Mouse (Mus musculus) limb, embryonic 12.5 days (tissue): ENCODE results near the gene Phf1. TPM values are rescaled to one million over a fixed set of nuclear protein-coding genes. Genes with fewer than 3 reads are reported as not detected.
A peak's percentile ranks its signal among the peaks of the same experiment; 100 is the strongest.
"Not testable (repeated sequence)": the region's sequence is repeated elsewhere in the genome, so short reads cannot be mapped to it uniquely, and the experiment has no call there.

ENCODE experiments used
- ATAC-seq: fragments of 200-750 bp; cut with Nextera tagmentation; 2 replicates; pipeline ENCODE4 v1.8.0; 2017; ENCODE audit warnings: low read depth, moderate TSS enrichment; ENCODE audit not compliant: insufficient number of reproducible peaks, insufficient read depth, low FRiP score, low TSS enrichment
- H3K27ac ChIP-seq: fragments of 300-500 bp; sonication (generic); 2 replicates; pipeline ENCODE4 v1.5.1; 2016; ENCODE audit warnings: mild to moderate bottlenecking, moderate library complexity
- H3K27me3 ChIP-seq: fragments of 300-500 bp; sonication (generic); 2 replicates; pipeline ENCODE4 v1.6.1; 2016; ENCODE audit warnings: mild to moderate bottlenecking, moderate library complexity
- H3K36me3 ChIP-seq: fragments of 300-500 bp; sonication (generic); 2 replicates; pipeline ENCODE4 v1.6.1; 2016; ENCODE audit warnings: mild to moderate bottlenecking, moderate library complexity
- H3K4me1 ChIP-seq: fragments of 300-500 bp; sonication (generic); replicated peaks from 2 replicates; pipeline ENCODE4 v1.6.1; 2016
- H3K4me2 ChIP-seq: fragments of 300-500 bp; sonication (generic); 2 replicates; pipeline ENCODE4 v1.6.1; 2016; ENCODE audit warnings: mild to moderate bottlenecking, moderate library complexity
- H3K4me3 ChIP-seq: fragments of 300-500 bp; sonication (generic); replicated peaks from 2 replicates; pipeline ENCODE4 v1.5.1; 2016; ENCODE audit warnings: mild to moderate bottlenecking
- H3K9ac ChIP-seq: fragments of 300-500 bp; sonication (generic); replicated peaks from 2 replicates; pipeline ENCODE4 v1.6.1; 2016; ENCODE audit warnings: mild to moderate bottlenecking, moderate library complexity
- H3K9me3 ChIP-seq: fragments of 300-500 bp; sonication (generic); 2 replicates; pipeline ENCODE4 v1.6.1; 2016; ENCODE audit warnings: mild to moderate bottlenecking, moderate library complexity
- WGBS: fragments of 180-500 bp; shearing (Covaris S2); methylation state at CpG from one replicate; pipeline ENCODE4 v1.1.7; 2016; 5-methylcytosine and 5-hydroxymethylcytosine counted together
- polyA plus RNA-seq: library from polyadenylated mRNA; unstranded; fragments of >200 nt; fragmentation: Nextera tagmentation; extraction: Ambion mirVana; gene quantifications from 2 replicates; pipeline ENCODE4 v1.2.1, GENCODE M21; 2016

The Phf1 gene
- polyA plus RNA-seq, 1 experiment from 2014 or later = 10.7 TPM

DNA sequence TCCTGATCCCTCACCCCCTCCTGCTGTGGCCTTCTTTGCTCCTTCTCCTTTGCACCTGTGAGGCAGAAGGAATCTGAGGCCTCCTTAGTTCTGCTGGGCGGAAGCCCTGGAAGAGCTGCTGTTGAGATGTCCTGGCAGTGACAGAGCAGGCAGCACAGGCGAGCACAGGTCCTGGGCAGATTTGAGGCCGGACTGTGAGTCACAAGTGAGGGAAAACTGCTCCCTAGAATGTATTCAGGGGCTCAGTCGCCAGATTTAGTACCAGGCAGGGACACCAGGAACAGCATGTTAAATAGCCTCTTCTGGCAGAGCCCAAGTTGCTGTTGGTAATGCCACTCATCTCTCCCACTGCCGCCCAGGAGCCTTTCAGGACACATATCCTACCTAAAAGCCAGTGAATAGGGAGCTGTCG lies 35.4 kb downstream of the Phf1 start:
- Histone ChIP-seq H3K9ac (no peak overlapping the region), H3K36me3 (peaks cover 64% of the 10 kb centered on the region), H3K27me3 (no peaks in the 10 kb centered on the region), H3K4me2 (no peak overlapping the region), H3K4me1 (peaks cover 12% of the 10 kb centered on the region), H3K9me3 (no peaks in the 10 kb centered on the region), H3K4me3 (no peak overlapping the region), H3K27ac (no peak overlapping the region)
- no peak for ATAC-seq
- 82% methylated on average over 6 of the region's 6 CpGs for WGBS

DNA sequence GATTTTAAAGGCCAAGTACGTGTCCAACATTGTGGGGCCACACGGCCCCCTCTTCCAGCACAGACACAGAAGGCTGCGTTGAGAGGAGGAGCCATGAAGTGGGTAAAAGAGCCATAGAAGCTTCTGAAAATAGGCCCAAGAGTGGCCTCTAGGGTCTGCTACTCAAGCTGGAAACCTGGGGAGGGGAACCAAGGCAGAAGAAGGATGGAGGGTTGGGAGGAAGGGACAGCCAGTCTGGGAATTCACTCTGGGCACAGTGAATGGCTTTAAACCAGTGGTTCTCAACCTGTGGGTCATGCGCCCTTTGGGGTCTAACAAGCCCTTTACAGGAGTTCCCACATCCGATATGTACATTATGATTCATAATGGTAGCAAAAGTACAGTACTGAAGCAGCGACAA lies 36.4 kb downstream of the Phf1 start:
- Histone ChIP-seq H3K4me2 (no peak overlapping the region), H3K9ac (no peak overlapping the region), H3K27me3 (no peaks in the 10 kb centered on the region), H3K4me3 (no peak overlapping the region), H3K9me3 (no peaks in the 10 kb centered on the region), H3K36me3 (peaks cover 57% of the 10 kb centered on the region), H3K27ac (0 out of 2 replicates have a peak overlapping the region, but pooled peaks have one; percentile 18), H3K4me1 (peaks cover 19% of the 10 kb centered on the region)
- WGBS = 85% methylated on average over 6 of the region's 6 CpGs
- ATAC-seq = no peak

- Histone ChIP-seq H3K4me1 (peaks cover 26% of the 10 kb centered on the region), H3K27ac (no peak overlapping the region), H3K9ac (no peak overlapping the region), H3K36me3 (peaks cover 57% of the 10 kb centered on the region), H3K4me3 (no peak overlapping the region), H3K9me3 (no peaks in the 10 kb centered on the region), H3K4me2 (no peak overlapping the region; the same call in 1 of the 2 replicates), H3K27me3 (no peaks in the 10 kb centered on the region)
- ATAC-seq = no peak
- 55% methylated on average over 12 of the region's 12 CpGs for WGBS
Measured at GRCm38 (mm10) chr17:26970221-26970620, 37.4 kb downstream of the Phf1 start.

DNA sequence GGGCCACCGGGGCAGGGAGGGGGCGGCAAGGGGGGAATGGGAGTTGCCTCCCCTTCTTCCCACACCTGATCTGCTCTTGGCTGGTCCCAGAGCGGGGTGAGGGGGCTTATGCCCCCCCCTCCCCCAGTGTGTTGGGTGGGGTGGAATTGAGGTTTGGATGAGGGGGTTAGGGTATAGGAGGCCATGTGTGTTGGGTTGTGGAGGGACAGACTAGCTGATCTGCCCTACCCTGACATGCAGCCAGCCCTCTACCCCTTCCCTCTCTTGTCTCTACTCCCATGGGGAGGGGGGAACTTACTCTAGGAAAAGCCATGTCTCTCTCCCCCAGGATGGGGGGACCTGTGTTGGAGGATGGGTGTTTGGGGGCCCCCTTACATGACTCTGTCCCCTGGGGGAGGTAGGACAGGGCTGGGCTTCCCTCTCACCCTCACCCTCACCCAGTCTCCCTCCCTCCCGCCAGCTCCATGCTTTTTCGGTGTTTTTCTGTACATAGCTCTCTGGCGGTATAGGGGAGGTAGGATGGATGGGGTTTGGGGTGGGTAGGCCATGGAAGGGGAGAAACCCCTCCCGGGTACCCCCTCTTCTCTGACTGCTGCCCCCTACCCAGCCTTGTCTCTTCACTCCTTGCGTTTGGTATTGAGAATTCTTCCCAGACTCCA lies 38.5 kb downstream of the Phf1 start:
- no peaks in the 10 kb centered on the region for H3K9me3 ChIP-seq
- H3K4me2 ChIP-seq = peak overlapping the region; percentile 74
- peak overlapping the region; percentile 82 for H3K4me3 ChIP-seq
- 68% methylated on average over 8 of the region's 8 CpGs for WGBS
- no peak for ATAC-seq
- H3K9ac ChIP-seq = peak overlapping the region; percentile 47; the same call in 1 of the 2 replicates
- H3K36me3 ChIP-seq = peaks cover 57% of the 10 kb centered on the region
- H3K27me3 ChIP-seq = no peaks in the 10 kb centered on the region
- H3K27ac ChIP-seq = peak overlapping the region; percentile 17; the same call in 1 of the 2 replicates
- peaks cover 32% of the 10 kb centered on the region for H3K4me1 ChIP-seq

- Histone ChIP-seq H3K27me3 (no peaks in the 10 kb centered on the region), H3K27ac (peak overlapping the region; percentile 89), H3K4me3 (peak overlapping the region; percentile 82), H3K9me3 (no peaks in the 10 kb centered on the region), H3K4me2 (peak overlapping the region; percentile 74), H3K36me3 (peaks cover 57% of the 10 kb centered on the region), H3K4me1 (peaks cover 32% of the 10 kb centered on the region), H3K9ac (peak overlapping the region; percentile 65)
- no peak for ATAC-seq
- 1% methylated on average over 3 of the region's 3 CpGs for WGBS
Measured at GRCm38 (mm10) chr17:26972107-26972506, 39.3 kb downstream of the Phf1 start.

- ATAC-seq = peak; percentile 98
- peak within 1 kb of the TSS; percentile 65 for H3K9ac ChIP-seq
- H3K4me1 ChIP-seq = peaks cover 32% of the 10 kb centered on the region
- peak within 1 kb of the TSS; percentile 89 for H3K27ac ChIP-seq
- peak within 1 kb of the TSS; percentile 74 for H3K4me2 ChIP-seq
- H3K4me3 ChIP-seq = peak within 1 kb of the TSS; percentile 82
- no peaks in the 10 kb centered on the region for H3K9me3 ChIP-seq
- H3K36me3 ChIP-seq = peaks cover 57% of the 10 kb centered on the region
- WGBS = under 1% methylated on average over 75 of the region's 75 CpGs
- no peaks in the 10 kb centered on the region for H3K27me3 ChIP-seq
Measured at GRCm38 (mm10) chr17:26972703-26973574, 40.1 kb downstream of the Phf1 start, which contains the start of gene Zbtb9. TSS of gene Zbtb9 (plus strand) at chr17:26973167.

GRCm38 (mm10) chr17:26974547-26974946 lies 41.7 kb downstream of the Phf1 start:
- Histone ChIP-seq H3K27me3 (no peaks in the 10 kb centered on the region), H3K9me3 (no peaks in the 10 kb centered on the region), H3K27ac (no peak overlapping the region), H3K4me2 (peak overlapping the region; percentile 74; the same call in 1 of the 2 replicates), H3K4me1 (peaks cover 32% of the 10 kb centered on the region), H3K9ac (no peak overlapping the region), H3K4me3 (0 out of 2 replicates have a peak overlapping the region, but pooled peaks have one; percentile 82), H3K36me3 (peaks cover 65% of the 10 kb centered on the region)
- no peak for ATAC-seq
- 93% methylated on average over 15 of the region's 15 CpGs for WGBS

GRCm38 (mm10) chr17:26975415-26975814 lies 42.6 kb downstream of the Phf1 start:
- no peak overlapping the region for H3K4me2 ChIP-seq
- H3K4me3 ChIP-seq = no peak overlapping the region
- no peaks in the 10 kb centered on the region for H3K27me3 ChIP-seq
- H3K36me3 ChIP-seq = peaks cover 70% of the 10 kb centered on the region
- no peak overlapping the region for H3K27ac ChIP-seq
- H3K9ac ChIP-seq = no peak overlapping the region
- peaks cover 32% of the 10 kb centered on the region for H3K4me1 ChIP-seq
- H3K9me3 ChIP-seq = no peaks in the 10 kb centered on the region
- no peak for ATAC-seq

GRCm38 (mm10) chr17:26977354-26977753 lies 44.5 kb downstream of the Phf1 start:
- not testable (repeated sequence) for H3K4me3 ChIP-seq, ATAC-seq, H3K27ac ChIP-seq, H3K27me3 ChIP-seq, H3K4me2 ChIP-seq, H3K9ac ChIP-seq, H3K9me3 ChIP-seq
- peaks cover 68% of the 10 kb centered on the region for H3K36me3 ChIP-seq
- peaks cover 19% of the 10 kb centered on the region for H3K4me1 ChIP-seq
- 88% methylated on average over 6 of the region's 6 CpGs for WGBS

GRCm38 (mm10) chr17:26979426-26979825 lies 46.6 kb downstream of the Phf1 start:
- H3K36me3 ChIP-seq = peaks cover 65% of the 10 kb centered on the region
- no peak for ATAC-seq
- H3K4me2 ChIP-seq = no peak overlapping the region
- no peaks in the 10 kb centered on the region for H3K9me3 ChIP-seq
- no peak overlapping the region for H3K4me3 ChIP-seq
- H3K27me3 ChIP-seq = no peaks in the 10 kb centered on the region
- no peak overlapping the region for H3K9ac ChIP-seq
- H3K4me1 ChIP-seq = peaks cover 11% of the 10 kb centered on the region
- 79% methylated on average over 2 of the region's 2 CpGs for WGBS
- no peak overlapping the region for H3K27ac ChIP-seq

- H3K4me1 ChIP-seq = 0 out of 2 replicates have a peak, but pooled peaks cover 3% of the 10 kb centered on the region
- no peak overlapping the region for H3K27ac ChIP-seq
- peaks cover 49% of the 10 kb centered on the region for H3K36me3 ChIP-seq
- no peak overlapping the region for H3K4me2 ChIP-seq
- H3K9ac ChIP-seq = no peak overlapping the region; the same call in 1 of the 2 replicates
- 76% methylated on average over 2 of the region's 2 CpGs for WGBS
- ATAC-seq = no peak
- no peaks in the 10 kb centered on the region for H3K9me3 ChIP-seq
- no peak overlapping the region for H3K4me3 ChIP-seq
- no peaks in the 10 kb centered on the region for H3K27me3 ChIP-seq
Measured at GRCm38 (mm10) chr17:26981050-26981449, 48.2 kb downstream of the Phf1 start.
